Mouse (Mus musculus): ENCODE data around the gene A3galt2.

DNA sequence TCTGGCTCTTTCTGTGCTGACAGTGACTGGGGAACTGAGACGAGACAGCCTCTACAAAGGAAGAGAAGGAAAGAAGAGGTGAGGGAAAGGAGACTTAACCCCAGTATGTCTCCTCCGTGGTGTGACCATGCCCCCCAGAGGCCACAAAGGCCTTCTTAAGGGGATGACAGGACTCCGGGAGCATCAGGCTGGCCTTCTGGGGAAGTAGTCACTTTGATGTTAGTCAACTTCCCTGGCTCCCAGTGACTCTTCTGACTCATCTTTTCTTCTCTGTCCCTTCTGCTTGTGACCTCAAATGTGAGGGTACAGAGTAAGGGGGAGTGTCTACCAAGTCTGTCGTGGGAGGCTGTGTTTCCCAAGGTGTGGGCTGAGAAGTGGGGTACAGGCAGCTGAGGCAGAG, 47.8 kb upstream of the A3galt2 start:
- TF ChIP-seq CTCF (IDR thresholded peaks at IDR 0.05; ENCODE audit: control insufficient read depth, insufficient read depth, insufficient replicate concordance, low read depth, low read length) = no peak
- TF ChIP-seq POLR2A (IDR thresholded peaks at IDR 0.05; ENCODE audit: control insufficient read depth, low read depth, low read length) = no peak
